Comparison of ENCODE assay signal across 30 mouse cellular contexts in genomic region chr1:152053112-152053511, GRCm38 (mm10). TPM values are rescaled to one million over a fixed set of nuclear protein-coding genes. Genes with fewer than 3 reads are reported as not detected.
A peak's percentile ranks its signal among the peaks of the same experiment; 100 is the strongest.
DNase-seq lines count a peak whose midpoint lies in the region; ATAC-seq and TF ChIP-seq lines count a peak whose summit lies in the region.
"Had no signal": no experiment of that assay in that cellular context is flagged by ENCODE, and none has a peak within 500 bp of the region (broad histone marks: within the 10 kb centered on the region; RNA-seq: fewer than 3 reads in every experiment).

No protein-coding gene starts in this region.

- H3K9me3 ChIP-seq in CH12.LX (replicated peaks; ENCODE audit: low read length): no peaks in the 10 kb centered on the region
- no peaks in the 10 kb centered on the region for H3K9me3 ChIP-seq in stomach, postnatal 0 days (ENCODE audit: control insufficient read depth, low read length)
- H3K9me3 ChIP-seq: embryonic facial prominence, embryonic 10.5 days; embryonic facial prominence, embryonic 15.5 days; forebrain, embryonic 13.5 days; heart, embryonic 13.5 days; hindbrain, embryonic 15.5 days; liver, embryonic 12.5 days; neural tube, embryonic 15.5 days had no signal

- no peaks in the 10 kb centered on the region for H3K27me3 ChIP-seq in CH12.LX (replicated peaks)
- H3K27me3 ChIP-seq in stomach, postnatal 0 days (ENCODE audit: control insufficient read depth, insufficient read depth, low read length): no peaks in the 10 kb centered on the region
- H3K27me3 ChIP-seq: embryonic facial prominence, embryonic 15.5 days; forebrain, embryonic 13.5 days; heart, embryonic 13.5 days; hindbrain, embryonic 15.5 days; liver, embryonic 12.5 days; neural tube, embryonic 15.5 days had no signal

- no peaks in the 10 kb centered on the region for H3K4me1 ChIP-seq in CH12.LX (ENCODE audit: control insufficient read depth in 1 of 2, insufficient read depth in 2 of 2)
- H3K4me1 ChIP-seq in stomach, postnatal 0 days (replicated peaks; ENCODE audit: control insufficient read depth, insufficient read depth): no peaks in the 10 kb centered on the region; the same call in 1 of the 2 replicates

- TF ChIP-seq RAD21 in CH12.LX (IDR thresholded peaks at IDR 0.05; ENCODE audit: low read depth, low read length): no peak

- no peak for DNase-seq in gastrocnemius, adult 2 months
- DNase-seq in gastrocnemius, postnatal 4 days (ENCODE audit: low spot score in 2 of 2): no peak
- DNase-seq in CH12.LX (ENCODE audit: extremely low read depth): no peak
- DNase-seq in adrenal gland, postnatal 14 days: peak; percentile 38
- no peak for DNase-seq in stomach, postnatal 0 days (ENCODE audit: low spot score)
- DNase-seq: B cell, adult 2 months; cerebellum, adult 2 months; cerebellum, postnatal 14 days; gastrocnemius, postnatal 25 days; heart, postnatal 10 days; kidney, adult 2 months; layer of hippocampus, postnatal 36 days; left cerebral cortex, postnatal 4 days; liver, postnatal 0 days; midbrain, embryonic 14.5 days; retina, postnatal 1 day; right cerebral cortex, postnatal 14 days; spleen, adult 18-20 months; thymus, adult 2 months; thymus, postnatal 36 days had no signal

- no peak overlapping the region for H3K9ac ChIP-seq in CH12.LX (ENCODE audit: insufficient read depth, low read depth)
- H3K9ac ChIP-seq in stomach, postnatal 0 days (ENCODE audit: low read length): no peak overlapping the region
- H3K9ac ChIP-seq: embryonic facial prominence, embryonic 15.5 days; forebrain, embryonic 13.5 days; heart, embryonic 13.5 days; hindbrain, embryonic 15.5 days; liver, embryonic 12.5 days; liver, postnatal 0 days; neural tube, embryonic 15.5 days had no signal

- H3K36me3 ChIP-seq in CH12.LX (replicated peaks in 1 of 2; ENCODE audit: control insufficient read depth in 1 of 2, insufficient read depth in 1 of 2, low read length in 1 of 2): peaks cover 0 to 2% of the 10 kb centered on the region in 2 experiments
- H3K36me3 ChIP-seq in stomach, postnatal 0 days (ENCODE audit: control insufficient read depth, insufficient read depth, low read length): no peaks in the 10 kb centered on the region
- H3K36me3 ChIP-seq: embryonic facial prominence, embryonic 10.5 days; embryonic facial prominence, embryonic 15.5 days; heart, embryonic 13.5 days; hindbrain, embryonic 15.5 days; liver, embryonic 12.5 days; neural tube, embryonic 15.5 days had no signal

- dilution Hi-C loops in CH12.LX (cut with MboI; ENCODE audit: extremely low pct_ligation_motif_present, extremely low pct_unique_long_range_greater_than_20kb, low sequenced_read_pairs): no loop called here

- peak overlapping the region; percentile 32; the same call in 1 of the 2 replicates for H3K4me2 ChIP-seq in CH12.LX (ENCODE audit: insufficient read depth, low read depth, poor library complexity, severe bottlenecking)
- no peak overlapping the region for H3K4me2 ChIP-seq in stomach, postnatal 0 days (replicated peaks; ENCODE audit: low read depth)
- H3K4me2 ChIP-seq: embryonic facial prominence, embryonic 15.5 days; forebrain, embryonic 13.5 days; heart, embryonic 13.5 days; hindbrain, embryonic 15.5 days; liver, embryonic 12.5 days; neural tube, embryonic 15.5 days had no signal

- no peak overlapping the region for H3K4me3 ChIP-seq in gastrocnemius, adult 2 months
- H3K4me3 ChIP-seq in CH12.LX (replicated peaks in 1 of 3; ENCODE audit: low read depth in 2 of 3, low read length in 2 of 3, poor library complexity in 1 of 3): no peak overlapping the region
- H3K4me3 ChIP-seq in stomach, postnatal 0 days (ENCODE audit: low read depth, low read length): no peak overlapping the region
- H3K4me3 ChIP-seq: embryonic facial prominence, embryonic 10.5 days; embryonic facial prominence, embryonic 15.5 days; forebrain, embryonic 13.5 days; heart, embryonic 13.5 days; hindbrain, embryonic 15.5 days; liver, embryonic 12.5 days; neural tube, embryonic 15.5 days had no signal

- TF ChIP-seq POLR2A in CH12.LX (IDR thresholded peaks at IDR 0.05; ENCODE audit: low read depth, low read length): no peak

- TF ChIP-seq CTCF in gastrocnemius, adult 2 months (IDR thresholded peaks at IDR 0.05): no peak
- TF ChIP-seq CTCF in CH12.LX (conservative IDR thresholded peaks at IDR 0.05 in 1 of 2, IDR thresholded peaks at IDR 0.05 in 1 of 2; ENCODE audit: low read depth in 2 of 2, low read length in 2 of 2): no peak
- no peak for TF ChIP-seq CTCF in stomach, postnatal 0 days (IDR thresholded peaks at IDR 0.05; ENCODE audit: low read depth)

- in situ Hi-C loops in CH12.LX (cut with MboI; ENCODE audit: low pct_ligation_motif_present, low pct_unique_long_range_greater_than_20kb, low sequenced_read_pairs): no loop called here

- H3K79me2 ChIP-seq in CH12.LX (replicated peaks; ENCODE audit: control insufficient read depth, extremely low read depth, insufficient read depth, poor library complexity, severe bottlenecking): no peaks in the 10 kb centered on the region

- intact Hi-C loops in gastrocnemius, adult 2 months (cut with DNase I): no loop called here

- peak overlapping the region; percentile 50 for H3K27ac ChIP-seq in gastrocnemius, adult 2 months
- no peak overlapping the region for H3K27ac ChIP-seq in CH12.LX (ENCODE audit: insufficient read depth, low read depth)
- H3K27ac ChIP-seq in stomach, postnatal 0 days (replicated peaks): peak overlapping the region; percentile 35; the same call in 1 of the 2 replicates
- H3K27ac ChIP-seq: embryonic facial prominence, embryonic 10.5 days; embryonic facial prominence, embryonic 15.5 days; forebrain, embryonic 13.5 days; heart, embryonic 13.5 days; hindbrain, embryonic 15.5 days; kidney, postnatal 0 days; liver, embryonic 12.5 days; macrophage; neural tube, embryonic 15.5 days had no signal

- 62% methylated on average over 5 of the region's 5 CpGs for WGBS in stomach, postnatal 0 days

- no peak for ATAC-seq in stomach, postnatal 0 days (ENCODE audit: low FRiP score, low TSS enrichment)
- no peak for ATAC-seq in megakaryocyte, adult 5-6 weeks (ENCODE audit: poor library complexity, severe bottlenecking)
- ATAC-seq: forebrain, embryonic 13.5 days; liver, embryonic 12.5 days; liver, postnatal 0 days had no signal

- 0 out of 2 replicates have a peak, but pooled peaks have one; percentile 26 for TF ChIP-seq EP300 in CH12.LX (IDR thresholded peaks at IDR 0.05; ENCODE audit: low read length)
- TF ChIP-seq EP300 in stomach, postnatal 0 days (optimal IDR thresholded peaks at IDR 0.05): no peak

TF ChIP-seq in CH12.LX, 34 proteins besides CTCF, POLR2A, EP300 and RAD21:
- peak; percentile 76 for TF ChIP-seq IRF4 (IDR thresholded peaks at IDR 0.05; ENCODE audit: low read depth, low read length)
- TF ChIP-seq BHLHE40 (IDR thresholded peaks at IDR 0.05; ENCODE audit: low read depth, low read length): peak; percentile 62; the same call in 1 of the 2 replicates
- no peak for TF ChIP-seq CHD1 (IDR thresholded peaks at IDR 0.05; ENCODE audit: low read depth, low read length)
- peak; percentile 43; the same call in 1 of the 2 replicates for TF ChIP-seq JUND (conservative IDR thresholded peaks at IDR 0.05; ENCODE audit: low read depth, low read length)

RNA-seq across cellular contexts. Expression of gene 1700025G04Rik, which starts 36.8 kb away (rescaled TPM):
- 10 to 100 TPM; 66.2 to 72.2 TPM for total RNA-seq in gastrocnemius, adult 2 months (2021)
- 10 to 100 TPM; 68.5 to 84.0 TPM for total RNA-seq in gastrocnemius, postnatal 4 days (2021)
- total RNA-seq in CH12.LX (2012; rRNA removed) (1.5 TPM in 2 replicates), CH12.LX (2014; rRNA removed) (12.8 and 13.7 TPM in 2 replicates)
- 19.5 and 21.0 TPM in 2 replicates for polyA plus RNA-seq in CH12.LX (2012; ENCODE audit: insufficient read length, low read depth)
- total RNA-seq in adrenal gland, postnatal 14 days (2021): 91.7 and 92.5 TPM in 2 replicates
- 20.6 and 22.9 TPM in 2 replicates for polyA plus RNA-seq in stomach, postnatal 0 days (2015; fragmentation: Nextera tagmentation; extraction: Ambion mirVana)
- total RNA-seq in megakaryocyte, adult 5-6 weeks (2015): 27.8 and 30.1 TPM in 2 replicates
- total RNA-seq in megakaryocyte, adult 5-6 weeks (2017): 37.2 and 51.1 TPM in 2 replicates
